Mouse (Mus musculus): ENCODE results near the gene Sgtb. TPM values are rescaled to one million over a fixed set of nuclear protein-coding genes. Genes with fewer than 3 reads are reported as not detected.

Gene Sgtb
- polyA plus RNA-seq, 1 experiment from 2014 or later, result 32.5 TPM

Other genes with a start within 250 kb of the Sgtb start
- 5.4 and 5.6 TPM in 2 replicates for gene Erbin, start 189.2 kb upstream of the Sgtb start, polyA plus RNA-seq (2015; fragmentation: Nextera tagmentation; extraction: Ambion mirVana)
- 66.4 and 68.3 TPM in 2 replicates for gene Nln, start 127 bp upstream of the Sgtb start, polyA plus RNA-seq (2015; fragmentation: Nextera tagmentation; extraction: Ambion mirVana)
- gene Trappc13, start 68.7 kb downstream of the Sgtb start, polyA plus RNA-seq (2015; fragmentation: Nextera tagmentation; extraction: Ambion mirVana), result 55.0 and 55.3 TPM in 2 replicates
- 35.0 and 35.3 TPM in 2 replicates for gene Trim23, start 69.1 kb downstream of the Sgtb start, polyA plus RNA-seq (2015; fragmentation: Nextera tagmentation; extraction: Ambion mirVana)
- 11.8 and 13.7 TPM in 2 replicates for gene Cenpk, start 118.9 kb downstream of the Sgtb start, polyA plus RNA-seq (2015; fragmentation: Nextera tagmentation; extraction: Ambion mirVana)
- 6.8 and 7.6 TPM in 2 replicates for gene Ppwd1, start 119.1 kb downstream of the Sgtb start, polyA plus RNA-seq (2015; fragmentation: Nextera tagmentation; extraction: Ambion mirVana)
- gene Adamts6, start 178.1 kb downstream of the Sgtb start, polyA plus RNA-seq (2015; fragmentation: Nextera tagmentation; extraction: Ambion mirVana), result 1.2 and 1.8 TPM in 2 replicates